Mouse (Mus musculus): ENCODE results near the gene Krt32.

- TF ChIP-seq POLR2AphosphoS5 (IDR thresholded peaks at IDR 0.05; ENCODE audit: insufficient replicate concordance, low read depth, low read length) (no peak), CTCF (IDR thresholded peaks at IDR 0.05; ENCODE audit: low read depth, low read length) (no peak), TAL1 (conservative IDR thresholded peaks at IDR 0.05; ENCODE audit: low read depth, low read length) (no peak), GATA1 (IDR thresholded peaks at IDR 0.05; ENCODE audit: borderline replicate concordance, low read length) (no peak), GATA2 (IDR thresholded peaks at IDR 0.05; ENCODE audit: borderline replicate concordance, low read depth, low read length) (no peak)
Measured at GRCm38 (mm10) chr11:100058875-100059274, 29.2 kb downstream of the Krt32 start.

Data from G1E (cell line).